Mouse (Mus musculus): ENCODE measurements at regions not wholly inside any gene's neighbourhood (a gene's known extent, or its start where the extent isn't known, plus 50 kb on each side); places are given as distances from the start of the nearest gene placed in this dataset.

- no peaks in the 10 kb centered on the region for H3K36me3 ChIP-seq (ENCODE audit: control insufficient read depth, insufficient read depth)
- TF ChIP-seq MYOD1 (IDR thresholded peaks at IDR 0.05; ENCODE audit: control insufficient read depth in 1 of 3, insufficient read length in 2 of 3, low read depth in 2 of 3): no peak
- TF ChIP-seq SRF (IDR thresholded peaks at IDR 0.05; ENCODE audit: control insufficient read depth, insufficient read length, low read depth): no peak
- TF ChIP-seq MAX (IDR thresholded peaks at IDR 0.05; ENCODE audit: low read depth): no peak
- TF ChIP-seq MYOG (IDR thresholded peaks at IDR 0.05; ENCODE audit: control insufficient read depth in 1 of 3, insufficient read depth in 1 of 3, insufficient read length in 2 of 3, low read depth in 2 of 3): no peak
- TF ChIP-seq POLR2A (IDR thresholded peaks at IDR 0.05; ENCODE audit: insufficient read length, low read depth): no peak
- no peak for TF ChIP-seq CEBPB (IDR thresholded peaks at IDR 0.05; ENCODE audit: insufficient read depth, poor library complexity, severe bottlenecking)
- TF ChIP-seq TCF12 (IDR thresholded peaks at IDR 0.05; ENCODE audit: insufficient read depth, poor library complexity, severe bottlenecking): no peak
- TF ChIP-seq TCF3 (IDR thresholded peaks at IDR 0.05; ENCODE audit: insufficient read length, low read depth): no peak
- no peak for TF ChIP-seq E2F4 (IDR thresholded peaks at IDR 0.05; ENCODE audit: insufficient read depth)
- TF ChIP-seq USF1 (IDR thresholded peaks at IDR 0.05; ENCODE audit: low read depth): no peak
- TF ChIP-seq REST (IDR thresholded peaks at IDR 0.05; ENCODE audit: insufficient read depth, insufficient read length): no peak
- no peak for TF ChIP-seq POLR2AphosphoS2 (IDR thresholded peaks at IDR 0.05; ENCODE audit: insufficient read length, low read depth)
- no peak overlapping the region for H3K4me2 ChIP-seq (ENCODE audit: low read depth)
- no peak overlapping the region for H3K4me3 ChIP-seq
- no peaks in the 10 kb centered on the region for H3K27me3 ChIP-seq (ENCODE audit: control insufficient read depth, insufficient read depth, insufficient read length)
- H3K79me2 ChIP-seq (ENCODE audit: control insufficient read depth, insufficient read depth): no peaks in the 10 kb centered on the region
- H3ac ChIP-seq (ENCODE audit: control insufficient read depth, insufficient read length): no peak overlapping the region
Measured at GRCm38 (mm10) chr15:40280551-40280950, 146.4 kb downstream of the 9330182O14Rik start.

GRCm38 (mm10) chr15:40281078-40281720 is 147.0 kb downstream of the 9330182O14Rik start:
- Histone ChIP-seq H3ac (ENCODE audit: control insufficient read depth, insufficient read length) (no peak overlapping the region), H3K79me2 (ENCODE audit: control insufficient read depth, insufficient read depth) (no peaks in the 10 kb centered on the region), H3K36me3 (ENCODE audit: control insufficient read depth, insufficient read depth) (no peaks in the 10 kb centered on the region), H3K4me2 (ENCODE audit: low read depth) (no peak overlapping the region), H3K27me3 (ENCODE audit: control insufficient read depth, insufficient read depth, insufficient read length) (no peaks in the 10 kb centered on the region), H3K4me3 (no peak overlapping the region)
- TF ChIP-seq REST (IDR thresholded peaks at IDR 0.05; ENCODE audit: insufficient read depth, insufficient read length): no peak
- no peak for TF ChIP-seq POLR2AphosphoS2 (IDR thresholded peaks at IDR 0.05; ENCODE audit: insufficient read length, low read depth)

GRCm38 (mm10) chr15:40291602-40292001 is 157.4 kb downstream of the 9330182O14Rik start:
- Histone ChIP-seq H3K36me3 (ENCODE audit: control insufficient read depth, insufficient read depth) (no peaks in the 10 kb centered on the region), H3K27me3 (ENCODE audit: control insufficient read depth, insufficient read depth, insufficient read length) (no peaks in the 10 kb centered on the region)

GRCm38 (mm10) chr15:40312226-40312625 is 178.1 kb downstream of the 9330182O14Rik start:
- H3K27me3 ChIP-seq (ENCODE audit: control insufficient read depth, insufficient read depth, insufficient read length): no peaks in the 10 kb centered on the region
- H3K4me3 ChIP-seq: no peak overlapping the region
- no peaks in the 10 kb centered on the region for H3K36me3 ChIP-seq (ENCODE audit: control insufficient read depth, insufficient read depth)
- TF ChIP-seq POLR2A (IDR thresholded peaks at IDR 0.05; ENCODE audit: insufficient read length, low read depth) (no peak), SRF (IDR thresholded peaks at IDR 0.05; ENCODE audit: control insufficient read depth, insufficient read length, low read depth) (no peak), POLR2AphosphoS2 (IDR thresholded peaks at IDR 0.05; ENCODE audit: insufficient read length, low read depth) (no peak), REST (IDR thresholded peaks at IDR 0.05; ENCODE audit: insufficient read depth, insufficient read length) (no peak), MAX (IDR thresholded peaks at IDR 0.05; ENCODE audit: low read depth) (no peak), TCF3 (IDR thresholded peaks at IDR 0.05; ENCODE audit: insufficient read length, low read depth) (no peak), USF1 (IDR thresholded peaks at IDR 0.05; ENCODE audit: low read depth) (no peak), MYOD1 (IDR thresholded peaks at IDR 0.05; ENCODE audit: control insufficient read depth in 1 of 3, insufficient read length in 2 of 3, low read depth in 2 of 3) (no peak), E2F4 (IDR thresholded peaks at IDR 0.05; ENCODE audit: insufficient read depth) (no peak), CEBPB (IDR thresholded peaks at IDR 0.05; ENCODE audit: insufficient read depth, poor library complexity, severe bottlenecking) (no peak), TCF12 (IDR thresholded peaks at IDR 0.05; ENCODE audit: insufficient read depth, poor library complexity, severe bottlenecking) (no peak), MYOG (IDR thresholded peaks at IDR 0.05; ENCODE audit: control insufficient read depth in 1 of 3, insufficient read depth in 1 of 3, insufficient read length in 2 of 3, low read depth in 2 of 3) (no peak)
- no peak overlapping the region for H3ac ChIP-seq (ENCODE audit: control insufficient read depth, insufficient read length)
- no peak overlapping the region for H3K4me2 ChIP-seq (ENCODE audit: low read depth)
- no peaks in the 10 kb centered on the region for H3K79me2 ChIP-seq (ENCODE audit: control insufficient read depth, insufficient read depth)

More at GRCm38 (mm10) chr15:40291602-40292001, 157.4 kb downstream of the 9330182O14Rik start:
- Histone ChIP-seq H3K4me2 (ENCODE audit: low read depth) (no peak overlapping the region), H3K79me2 (ENCODE audit: control insufficient read depth, insufficient read depth) (no peaks in the 10 kb centered on the region), H3ac (ENCODE audit: control insufficient read depth, insufficient read length) (no peak overlapping the region), H3K4me3 (no peak overlapping the region)
- TF ChIP-seq TCF12 (IDR thresholded peaks at IDR 0.05; ENCODE audit: insufficient read depth, poor library complexity, severe bottlenecking) (no peak), POLR2AphosphoS2 (IDR thresholded peaks at IDR 0.05; ENCODE audit: insufficient read length, low read depth) (no peak), POLR2A (IDR thresholded peaks at IDR 0.05; ENCODE audit: insufficient read length, low read depth) (no peak), MAX (IDR thresholded peaks at IDR 0.05; ENCODE audit: low read depth) (no peak), MYOG (IDR thresholded peaks at IDR 0.05; ENCODE audit: control insufficient read depth in 1 of 3, insufficient read depth in 1 of 3, insufficient read length in 2 of 3, low read depth in 2 of 3) (no peak)

- H3K4me2 ChIP-seq (ENCODE audit: low read depth): no peak overlapping the region
- no peak for TF ChIP-seq MYOD1 (IDR thresholded peaks at IDR 0.05; ENCODE audit: control insufficient read depth in 1 of 3, insufficient read length in 2 of 3, low read depth in 2 of 3)
- no peak for TF ChIP-seq POLR2AphosphoS2 (IDR thresholded peaks at IDR 0.05; ENCODE audit: insufficient read length, low read depth)
- TF ChIP-seq MYOG (IDR thresholded peaks at IDR 0.05; ENCODE audit: control insufficient read depth in 1 of 3, insufficient read depth in 1 of 3, insufficient read length in 2 of 3, low read depth in 2 of 3): no peak
- TF ChIP-seq CEBPB (IDR thresholded peaks at IDR 0.05; ENCODE audit: insufficient read depth, poor library complexity, severe bottlenecking): no peak
- TF ChIP-seq REST (IDR thresholded peaks at IDR 0.05; ENCODE audit: insufficient read depth, insufficient read length): no peak
- no peak for TF ChIP-seq SRF (IDR thresholded peaks at IDR 0.05; ENCODE audit: control insufficient read depth, insufficient read length, low read depth)
- TF ChIP-seq E2F4 (IDR thresholded peaks at IDR 0.05; ENCODE audit: insufficient read depth): no peak
- no peak for TF ChIP-seq MAX (IDR thresholded peaks at IDR 0.05; ENCODE audit: low read depth)
- TF ChIP-seq POLR2A (IDR thresholded peaks at IDR 0.05; ENCODE audit: insufficient read length, low read depth): no peak
- no peak for TF ChIP-seq TCF12 (IDR thresholded peaks at IDR 0.05; ENCODE audit: insufficient read depth, poor library complexity, severe bottlenecking)
- no peak for TF ChIP-seq USF1 (IDR thresholded peaks at IDR 0.05; ENCODE audit: low read depth)
- TF ChIP-seq TCF3 (IDR thresholded peaks at IDR 0.05; ENCODE audit: insufficient read length, low read depth): no peak
- no peaks in the 10 kb centered on the region for H3K27me3 ChIP-seq (ENCODE audit: control insufficient read depth, insufficient read depth, insufficient read length)
- H3K79me2 ChIP-seq (ENCODE audit: control insufficient read depth, insufficient read depth): no peaks in the 10 kb centered on the region
- no peaks in the 10 kb centered on the region for H3K36me3 ChIP-seq (ENCODE audit: control insufficient read depth, insufficient read depth)
- H3ac ChIP-seq (ENCODE audit: control insufficient read depth, insufficient read length): no peak overlapping the region
- no peak overlapping the region for H3K4me3 ChIP-seq
Measured at GRCm38 (mm10) chr15:40339746-40340145, 205.6 kb downstream of the 9330182O14Rik start.
